Mouse (Mus musculus) midbrain, embryonic 16.5 days (tissue): Measurements from ENCODE around the gene Camkk2. TPM values are rescaled to one million over a fixed set of nuclear protein-coding genes. Genes with fewer than 3 reads are reported as not detected.

Source experiments
- ATAC-seq: fragments of 200-750 bp; cut with Nextera tagmentation; 2 replicates; pipeline ENCODE4 v1.8.0; 2017; ENCODE audit warnings: moderate TSS enrichment
- H3K27ac ChIP-seq: fragments of 300-500 bp; sonication (generic); 2 replicates; pipeline ENCODE4 v1.5.1; 2014; ENCODE audit warnings: mild to moderate bottlenecking, low read length, mixed read lengths
- H3K27me3 ChIP-seq: fragments of 300-500 bp; sonication (generic); 2 replicates; pipeline ENCODE4 v1.6.1; 2014; ENCODE audit warnings: low read depth, low read length, mixed read lengths; ENCODE audit not compliant: control insufficient read depth, insufficient read depth
- H3K36me3 ChIP-seq: fragments of 300-500 bp; sonication (generic); 2 replicates; pipeline ENCODE4 v1.6.1; 2014; ENCODE audit warnings: mild to moderate bottlenecking, low read length, moderate library complexity, mixed read lengths; ENCODE audit not compliant: control insufficient read depth, insufficient read depth
- H3K4me1 ChIP-seq: fragments of 300-500 bp; sonication (generic); 2 replicates; pipeline ENCODE4 v1.6.1; 2014; ENCODE audit warnings: mild to moderate bottlenecking, low read length, mixed read lengths; ENCODE audit not compliant: control insufficient read depth, insufficient read depth
- H3K4me2 ChIP-seq: fragments of 300-500 bp; sonication (generic); 2 replicates; pipeline ENCODE4 v1.6.1; 2014; ENCODE audit warnings: mild to moderate bottlenecking, low read length, mixed read lengths
- H3K4me3 ChIP-seq: fragments of 300-500 bp; sonication (generic); 2 replicates; pipeline ENCODE4 v1.5.1; 2014; ENCODE audit warnings: low read depth, mild to moderate bottlenecking, low read length, moderate library complexity, mixed read lengths
- H3K9ac ChIP-seq: fragments of 300-500 bp; sonication (generic); 2 replicates; pipeline ENCODE4 v1.6.1; 2014; ENCODE audit warnings: low read depth, low read length, mixed read lengths
- H3K9me3 ChIP-seq: fragments of 300-500 bp; sonication (generic); replicated peaks from 2 replicates; pipeline ENCODE4 v1.6.1; 2014; ENCODE audit warnings: mild to moderate bottlenecking, low read length, mixed read lengths; ENCODE audit not compliant: control insufficient read depth, poor library complexity, severe bottlenecking
- WGBS: fragments of 180-500 bp; shearing (Covaris S2); extraction: QIAGEN DNeasy Blood & Tissue Kit; methylation state at CpG from one replicate; pipeline ENCODE4 v1.1.7; 2014; 5-methylcytosine and 5-hydroxymethylcytosine counted together
- polyA plus RNA-seq: library from polyadenylated mRNA; unstranded; fragments of >200 nt; fragmentation: Nextera tagmentation; extraction: Ambion mirVana; gene quantifications from 2 replicates; pipeline ENCODE4 v1.2.1, GENCODE M21; 2015

Gene Camkk2
- 63.4 and 69.5 TPM in 2 replicates for polyA plus RNA-seq

- H3K27me3 ChIP-seq, result no peaks in the 10 kb centered on the region
- peak; percentile 91 for ATAC-seq
- no peaks in the 10 kb centered on the region for H3K36me3 ChIP-seq
- WGBS, result 1% methylated on average over 37 of the region's 63 CpGs
- H3K4me2 ChIP-seq, result peak within 1 kb of the TSS; percentile 71
- no peaks in the 10 kb centered on the region for H3K9me3 ChIP-seq
- peaks cover 10% of the 10 kb centered on the region; the same call in 1 of the 2 replicates for H3K4me1 ChIP-seq
- H3K4me3 ChIP-seq, result peak within 1 kb of the TSS; percentile 78
- peak within 1 kb of the TSS; percentile 75 for H3K27ac ChIP-seq
- H3K9ac ChIP-seq, result peak within 1 kb of the TSS; percentile 89
These were observed at the start of gene Camkk2 for GRCm38 (mm10) chr5:122779277-122779834. TSS of gene Camkk2 (minus strand) at chr5:122779409.

DNA sequence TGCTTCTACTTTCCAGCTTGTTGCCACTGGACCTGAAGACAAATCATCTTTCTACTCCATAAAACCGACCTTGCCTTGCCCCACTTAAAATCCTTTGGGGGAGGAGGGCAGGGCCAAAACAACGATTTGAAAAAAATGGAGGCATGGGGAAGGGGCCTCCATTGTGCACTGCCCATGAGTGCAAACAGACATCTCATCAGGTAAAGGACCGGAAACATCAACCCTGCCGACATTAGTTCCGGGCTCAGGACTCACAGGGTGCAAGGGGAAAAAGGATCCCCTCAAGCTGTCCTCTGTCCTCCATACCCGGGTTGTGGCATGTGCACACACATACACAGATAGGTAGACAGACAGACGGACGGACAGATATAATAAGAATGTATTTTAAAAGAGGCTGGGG is 45.9 kb upstream of the Camkk2 start:
- H3K27ac ChIP-seq, result no peak overlapping the region
- no peaks in the 10 kb centered on the region for H3K27me3 ChIP-seq
- no peaks in the 10 kb centered on the region for H3K9me3 ChIP-seq
- ATAC-seq, result no peak
- H3K4me2 ChIP-seq, result no peak overlapping the region
- 87% methylated on average over 8 of the region's 8 CpGs for WGBS
- H3K4me3 ChIP-seq, result no peak overlapping the region
- H3K9ac ChIP-seq, result no peak overlapping the region
- H3K4me1 ChIP-seq, result peaks cover 3% of the 10 kb centered on the region
- H3K36me3 ChIP-seq, result no peaks in the 10 kb centered on the region

GRCm38 (mm10) chr5:122824450-122824849 is 45.2 kb upstream of the Camkk2 start:
- H3K9ac ChIP-seq, result no peak overlapping the region
- no peaks in the 10 kb centered on the region for H3K27me3 ChIP-seq
- H3K27ac ChIP-seq, result no peak overlapping the region
- WGBS, result 74% methylated on average over 6 of the region's 6 CpGs
- no peak overlapping the region for H3K4me3 ChIP-seq
- no peak overlapping the region for H3K4me2 ChIP-seq
- peaks cover under 1% of the 10 kb centered on the region; the same call in 1 of the 2 replicates for H3K36me3 ChIP-seq
- no peaks in the 10 kb centered on the region for H3K9me3 ChIP-seq
- ATAC-seq, result no peak
- H3K4me1 ChIP-seq, result peaks cover 10% of the 10 kb centered on the region

- no peak overlapping the region for H3K9ac ChIP-seq
- H3K36me3 ChIP-seq, result peaks cover 4% of the 10 kb centered on the region; the same call in 1 of the 2 replicates
- H3K4me2 ChIP-seq, result no peak overlapping the region
- H3K4me1 ChIP-seq, result peaks cover 14% of the 10 kb centered on the region
- 65% methylated on average over 1 of the region's 1 CpGs for WGBS
- no peak overlapping the region for H3K27ac ChIP-seq
- ATAC-seq, result no peak
- H3K27me3 ChIP-seq, result no peaks in the 10 kb centered on the region
- H3K4me3 ChIP-seq, result no peak overlapping the region
- H3K9me3 ChIP-seq, result no peaks in the 10 kb centered on the region
These were observed 44.8 kb upstream of the Camkk2 start for GRCm38 (mm10) chr5:122823976-122824375.

- no peak overlapping the region for H3K9ac ChIP-seq
- ATAC-seq, result no peak
- 95% methylated on average over 4 of the region's 4 CpGs for WGBS
- no peak overlapping the region for H3K4me2 ChIP-seq
- H3K4me3 ChIP-seq, result no peak overlapping the region
- no peak overlapping the region for H3K27ac ChIP-seq
- no peaks in the 10 kb centered on the region for H3K9me3 ChIP-seq
- H3K4me1 ChIP-seq, result peaks cover 14% of the 10 kb centered on the region
- H3K36me3 ChIP-seq, result peaks cover 14% of the 10 kb centered on the region
- no peaks in the 10 kb centered on the region for H3K27me3 ChIP-seq
These were observed 43.2 kb upstream of the Camkk2 start for GRCm38 (mm10) chr5:122822441-122822840.

- H3K27me3 ChIP-seq, result no peaks in the 10 kb centered on the region
- H3K9ac ChIP-seq, result peak overlapping the region; percentile 60
- peak; percentile 69 for ATAC-seq
These were observed 42.3 kb upstream of the Camkk2 start for GRCm38 (mm10) chr5:122821524-122821885.

DNA sequence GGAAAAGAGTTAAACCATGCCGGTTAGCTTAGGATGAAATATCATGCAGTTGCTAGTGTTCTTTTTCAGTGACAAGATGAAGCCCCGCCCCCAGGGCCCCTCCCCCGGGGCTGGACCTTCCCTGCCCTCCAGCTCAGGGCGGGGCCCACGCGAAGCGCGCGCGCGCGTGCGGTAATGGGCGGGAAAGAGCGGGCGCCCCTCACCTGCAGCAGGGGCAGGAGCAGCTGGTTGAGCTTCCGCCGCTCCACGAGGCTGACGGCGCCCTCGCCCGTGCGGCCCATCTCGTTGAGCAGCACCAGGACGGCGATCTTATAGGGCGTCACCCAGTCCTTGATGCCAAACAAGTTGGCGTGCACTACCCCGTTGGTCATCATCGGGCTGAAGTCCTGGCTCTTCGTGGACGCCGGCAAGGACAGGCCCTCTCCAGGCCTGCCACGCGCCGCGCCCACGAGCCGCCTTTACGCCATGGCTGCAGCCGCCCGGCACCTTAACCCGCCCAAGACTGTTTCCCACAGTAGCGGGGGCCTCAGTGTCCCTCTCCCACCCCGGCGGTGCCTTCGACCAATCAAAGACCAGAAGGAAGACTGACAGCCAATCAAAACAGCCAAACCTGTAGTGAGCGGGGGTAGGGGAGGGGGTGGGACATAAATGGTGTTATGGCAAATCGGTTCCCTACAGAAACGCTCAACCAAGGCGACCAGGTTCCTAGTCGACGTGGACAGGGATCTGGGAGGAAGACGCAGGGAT is 41.7 kb upstream of the Camkk2 start, which contains the start of gene Anapc5:
TSS of gene Anapc5 (minus strand) at position 563 of the 747 bp plus-strand sequence.
- Histone ChIP-seq H3K9me3 (no peaks in the 10 kb centered on the region), H3K4me3 (peak within 1 kb of the TSS; percentile 88), H3K27ac (peak within 1 kb of the TSS; percentile 96), H3K4me1 (peaks cover 14% of the 10 kb centered on the region), H3K4me2 (peak within 1 kb of the TSS; percentile 57), H3K36me3 (peaks cover 16% of the 10 kb centered on the region), H3K27me3 (no peaks in the 10 kb centered on the region), H3K9ac (peak within 1 kb of the TSS; percentile 93)
- peak; percentile 99 for ATAC-seq
- WGBS, result under 1% methylated on average over 55 of the region's 55 CpGs

More at GRCm38 (mm10) chr5:122821524-122821885, 42.3 kb upstream of the Camkk2 start:
- H3K27ac ChIP-seq, result peak overlapping the region; percentile 96
- 0% methylated on average over 10 of the region's 10 CpGs for WGBS
- H3K4me3 ChIP-seq, result peak overlapping the region; percentile 88
- H3K4me1 ChIP-seq, result peaks cover 14% of the 10 kb centered on the region
- H3K9me3 ChIP-seq, result no peaks in the 10 kb centered on the region
- peaks cover 16% of the 10 kb centered on the region for H3K36me3 ChIP-seq
- peak overlapping the region; percentile 44 for H3K4me2 ChIP-seq

DNA sequence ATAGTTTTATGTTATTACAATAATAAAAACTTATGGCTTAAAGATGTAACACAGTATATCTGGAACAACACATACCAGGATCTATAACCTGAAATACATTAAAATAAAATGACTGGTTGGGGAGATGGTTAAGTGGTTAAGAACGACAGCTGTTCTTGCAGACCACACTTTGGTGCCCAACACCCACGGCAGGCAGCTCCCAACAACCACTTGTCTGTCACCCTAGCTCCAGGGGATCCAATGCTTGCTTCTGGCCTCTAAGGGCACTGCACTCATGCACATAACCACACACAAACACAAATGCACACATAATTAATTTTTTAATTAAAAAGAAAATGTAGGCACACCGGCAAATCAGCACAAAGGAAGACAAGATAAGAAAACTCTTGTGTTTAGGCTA is 33.5 kb upstream of the Camkk2 start:
- Histone ChIP-seq H3K9ac (no peak overlapping the region), H3K27me3 (no peaks in the 10 kb centered on the region), H3K27ac (no peak overlapping the region), H3K9me3 (no peaks in the 10 kb centered on the region), H3K4me2 (no peak overlapping the region), H3K4me3 (no peak overlapping the region), H3K4me1 (no peaks in the 10 kb centered on the region), H3K36me3 (peaks cover 35% of the 10 kb centered on the region)
- 87% methylated on average over 3 of the region's 3 CpGs for WGBS
- ATAC-seq, result no peak
